Mouse (Mus musculus) stomach, postnatal 0 days (tissue): ENCODE data around the gene Tatdn2.

ENCODE experiments used
- CTCF ChIP-seq: IDR thresholded peaks from 2 replicates; pipeline ENCODE4 v1.5.1; 2016; ENCODE audit warnings: antibody characterized with exemption, low read depth, mild to moderate bottlenecking, moderate library complexity
- EP300 ChIP-seq: optimal IDR thresholded peaks from 2 replicates; pipeline ENCODE3; 2016; ENCODE audit warnings: antibody characterized with exemption

DNA sequence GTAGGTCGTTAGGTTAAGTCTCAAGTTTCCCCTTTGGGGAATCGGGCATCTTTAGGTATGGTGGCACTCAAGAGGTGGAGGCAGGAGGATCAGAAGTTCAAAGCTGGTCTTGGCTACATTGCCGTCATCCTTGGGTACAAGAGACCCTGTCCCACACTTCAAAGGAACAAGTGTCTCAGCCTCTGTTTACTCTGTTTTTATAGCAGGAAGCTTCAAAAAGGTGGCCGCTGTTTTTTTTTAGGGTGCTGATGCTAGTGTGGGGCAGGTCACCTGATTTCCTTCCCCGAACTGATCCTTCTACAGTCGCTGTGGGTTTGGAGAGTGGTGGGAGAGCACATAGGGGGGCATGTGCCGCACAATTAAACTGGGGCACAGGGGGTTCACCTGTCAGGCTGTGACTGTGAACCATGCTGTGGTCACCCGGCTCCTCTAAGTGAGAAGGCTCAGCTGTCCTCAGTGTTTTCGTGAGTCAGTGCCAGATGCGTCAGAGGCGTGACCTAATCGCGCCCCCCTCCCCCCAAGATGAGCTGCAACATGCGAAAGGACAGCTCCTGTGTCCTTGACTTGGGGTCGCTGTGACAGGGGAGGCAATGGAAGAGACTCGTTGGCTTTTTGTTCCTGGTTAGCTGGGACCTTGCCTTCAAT lies 42.0 kb upstream of the Tatdn2 start:
- TF ChIP-seq CTCF (no peak), EP300 (no peak)
